Mouse (Mus musculus): Measurements from ENCODE around the gene Tmem95.
A peak's percentile ranks its signal among the peaks of the same experiment; 100 is the strongest.

Tmem95 gene

DNA sequence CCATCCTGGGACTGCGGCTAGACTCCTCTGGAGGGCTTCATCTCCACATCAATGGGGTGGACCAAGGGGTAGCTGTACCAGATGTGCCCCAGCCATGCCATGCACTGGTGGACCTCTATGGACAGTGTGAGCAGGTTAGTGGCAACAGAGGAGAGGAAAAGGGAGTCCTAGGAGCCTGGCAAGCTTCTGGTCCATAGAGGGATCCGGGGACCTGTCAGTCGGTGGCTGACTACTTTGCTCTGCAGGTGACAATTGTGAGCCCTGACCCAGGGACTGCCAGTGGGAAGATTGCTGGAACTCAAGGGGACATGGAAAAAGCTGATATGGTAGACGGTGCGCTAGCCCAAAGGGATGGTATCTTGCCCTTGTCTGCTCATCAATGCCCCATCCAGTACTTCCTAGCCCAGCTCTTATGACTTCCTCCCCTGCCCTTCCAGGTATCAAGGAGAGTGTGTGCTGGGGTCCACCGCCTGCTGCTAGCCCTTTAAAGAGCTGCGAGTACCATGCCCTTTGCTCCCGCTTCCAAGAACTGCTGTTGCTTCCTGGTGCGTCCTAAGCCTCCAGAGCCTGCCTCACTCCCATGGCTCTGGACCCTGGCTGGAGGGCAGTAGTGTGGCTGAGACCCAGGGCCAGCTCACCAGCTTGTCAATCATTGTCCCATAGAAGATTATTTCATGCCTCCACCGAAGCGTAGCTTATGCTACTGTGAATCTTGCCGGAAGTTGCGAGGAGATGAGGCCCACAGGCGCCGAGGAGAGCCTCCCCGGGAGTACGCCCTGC is 33.2 kb upstream of the Tmem95 start:
- DNase-seq (ENCODE audit: low read depth, low spot score), result no peak

DNA sequence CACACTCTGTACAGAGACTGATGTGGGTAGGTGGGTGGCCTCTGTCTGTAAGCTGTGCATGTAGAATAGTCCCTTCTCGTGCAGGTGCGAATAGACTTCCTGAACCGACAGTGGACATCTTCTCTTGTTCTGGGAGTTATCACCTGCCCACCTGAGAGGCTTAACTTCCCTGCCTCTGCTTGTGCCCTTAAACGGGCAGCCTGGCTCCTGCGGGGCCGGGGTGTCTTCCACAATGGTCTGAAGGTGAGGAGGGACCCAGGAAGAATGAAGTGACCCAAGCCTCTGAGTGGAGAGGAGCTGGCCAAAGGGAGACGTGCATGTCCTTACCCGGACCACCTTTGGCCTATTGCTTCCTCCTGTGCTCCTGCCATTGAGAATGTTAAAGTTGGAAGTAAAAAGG is 32.4 kb upstream of the Tmem95 start:
- no peak for DNase-seq (ENCODE audit: low read depth, low spot score)

DNA sequence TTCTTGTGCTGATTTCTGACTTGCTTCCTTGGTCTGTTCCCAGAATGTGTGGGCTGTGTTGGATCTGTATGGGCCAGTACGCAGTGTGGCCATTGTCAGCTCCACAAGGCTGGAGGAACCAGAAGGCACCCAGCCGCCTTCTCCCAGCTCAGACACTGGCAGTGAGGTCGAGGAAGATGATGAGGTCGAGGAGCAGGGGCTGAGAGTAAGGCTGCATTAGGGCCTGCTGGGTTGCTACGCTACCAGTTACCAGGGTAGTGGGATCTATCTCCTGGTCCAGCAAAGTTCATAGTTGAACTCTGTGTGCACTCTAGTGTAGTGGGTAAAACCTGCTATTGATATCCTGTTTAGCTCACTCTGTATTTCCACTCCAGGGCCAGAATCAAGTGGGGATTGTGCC is 31.4 kb upstream of the Tmem95 start:
- no peak for DNase-seq (ENCODE audit: low read depth, low spot score)

DNA sequence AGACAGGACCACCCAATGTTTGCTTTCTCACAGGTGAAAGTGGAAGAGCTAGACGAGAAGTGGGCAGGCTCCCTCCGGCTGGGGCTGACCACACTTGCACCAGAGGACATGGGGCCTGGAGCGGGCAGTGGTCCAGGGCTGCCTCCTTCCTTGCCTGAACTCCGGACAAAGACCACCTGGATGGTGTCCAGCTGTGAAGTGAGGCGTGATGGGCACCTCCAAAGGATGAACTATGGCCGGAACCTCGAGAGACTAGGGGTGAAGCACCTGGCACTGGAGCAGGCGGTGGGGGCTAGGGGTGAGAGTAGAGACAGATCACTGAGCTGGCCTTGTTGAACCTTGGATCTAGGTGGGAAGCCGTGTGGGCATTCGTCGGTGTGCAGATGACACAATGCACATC is 30.8 kb upstream of the Tmem95 start:
- DNase-seq (ENCODE audit: low read depth, low spot score), result no peak

DNA sequence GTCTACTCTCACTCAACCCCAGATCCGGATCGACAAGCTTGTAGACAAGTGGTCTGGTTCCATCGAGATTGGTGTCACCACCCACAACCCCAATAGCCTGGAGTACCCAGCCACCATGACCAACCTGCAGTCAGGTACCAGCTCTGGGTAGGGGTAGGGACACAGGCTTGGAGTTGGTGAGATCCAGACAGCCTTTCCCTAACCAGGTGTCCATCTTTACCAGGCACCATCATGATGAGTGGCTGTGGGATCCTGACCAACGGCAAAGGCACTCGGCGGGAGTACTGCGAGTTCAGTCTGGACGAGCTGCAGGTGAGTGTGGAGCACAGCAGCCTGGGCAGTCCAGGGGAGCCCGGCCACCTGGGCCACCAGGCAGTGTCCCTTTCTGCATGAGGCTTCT is 26.5 kb upstream of the Tmem95 start:
- DNase-seq (ENCODE audit: low read depth, low spot score), result no peak

DNA sequence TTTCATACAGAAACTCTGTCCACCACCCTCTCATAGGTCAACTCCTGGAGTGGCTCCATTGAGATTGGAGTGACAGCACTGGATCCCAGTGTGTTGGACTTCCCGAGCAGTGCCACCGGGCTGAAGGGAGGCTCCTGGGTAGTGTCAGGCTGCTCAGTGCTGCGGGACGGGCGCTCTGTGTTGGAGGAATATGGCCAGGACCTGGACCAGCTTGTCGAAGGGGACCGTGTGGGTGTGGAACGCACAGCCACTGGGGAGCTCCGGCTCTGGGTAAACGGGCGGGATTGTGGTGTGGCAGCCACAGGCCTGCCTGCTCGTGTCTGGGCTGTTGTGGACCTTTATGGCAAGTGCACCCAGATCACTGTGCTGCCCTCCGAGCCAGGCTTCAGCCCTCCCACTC is 25.2 kb upstream of the Tmem95 start:
- no peak for DNase-seq (ENCODE audit: low read depth, low spot score)

DNA sequence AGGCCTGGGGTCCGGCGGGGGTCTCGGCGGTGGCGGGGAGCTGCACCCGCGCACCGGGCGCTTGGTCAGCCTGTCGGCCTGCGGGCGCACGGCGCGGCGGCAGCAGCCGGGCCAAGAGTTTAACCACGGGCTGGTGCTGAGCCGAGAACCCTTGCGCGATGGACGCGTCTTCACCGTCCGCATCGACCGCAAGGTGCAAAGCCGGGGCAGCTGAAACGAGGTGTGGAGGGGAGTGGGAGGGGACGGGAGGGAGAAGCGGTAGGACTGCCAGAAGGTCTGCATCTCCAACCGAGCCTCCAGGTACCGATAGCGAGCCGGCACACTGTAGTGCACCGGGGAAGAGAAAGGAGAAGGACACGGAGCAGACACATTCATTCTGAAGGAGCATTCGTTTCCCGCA is 24.2 kb upstream of the Tmem95 start:
- DNase-seq (ENCODE audit: low read depth, low spot score), result no peak

DNA sequence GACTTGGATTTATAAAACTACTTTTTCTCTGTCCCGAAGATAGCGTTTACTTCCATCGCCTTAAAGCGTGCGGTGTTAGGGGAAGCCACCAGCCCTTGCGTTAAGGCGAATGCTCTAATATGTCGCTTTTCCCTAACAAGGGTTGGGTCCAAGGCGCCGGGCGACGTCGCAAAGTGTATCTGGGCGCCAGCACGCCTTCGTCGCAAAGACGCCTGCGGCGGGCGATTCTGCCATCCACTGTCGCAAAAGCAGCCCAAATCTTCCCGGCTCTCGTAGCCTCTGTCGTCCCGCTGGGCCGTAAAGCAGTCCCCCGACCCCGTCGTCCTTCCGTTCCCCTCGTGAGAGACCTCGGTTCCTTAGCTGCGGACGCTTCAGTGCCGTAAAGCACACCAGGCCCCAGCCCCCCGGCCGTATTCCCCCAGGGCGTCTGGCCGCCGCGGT is 23.6 kb upstream of the Tmem95 start:
- peak; percentile 99 for DNase-seq (ENCODE audit: low read depth, low spot score)

DNA sequence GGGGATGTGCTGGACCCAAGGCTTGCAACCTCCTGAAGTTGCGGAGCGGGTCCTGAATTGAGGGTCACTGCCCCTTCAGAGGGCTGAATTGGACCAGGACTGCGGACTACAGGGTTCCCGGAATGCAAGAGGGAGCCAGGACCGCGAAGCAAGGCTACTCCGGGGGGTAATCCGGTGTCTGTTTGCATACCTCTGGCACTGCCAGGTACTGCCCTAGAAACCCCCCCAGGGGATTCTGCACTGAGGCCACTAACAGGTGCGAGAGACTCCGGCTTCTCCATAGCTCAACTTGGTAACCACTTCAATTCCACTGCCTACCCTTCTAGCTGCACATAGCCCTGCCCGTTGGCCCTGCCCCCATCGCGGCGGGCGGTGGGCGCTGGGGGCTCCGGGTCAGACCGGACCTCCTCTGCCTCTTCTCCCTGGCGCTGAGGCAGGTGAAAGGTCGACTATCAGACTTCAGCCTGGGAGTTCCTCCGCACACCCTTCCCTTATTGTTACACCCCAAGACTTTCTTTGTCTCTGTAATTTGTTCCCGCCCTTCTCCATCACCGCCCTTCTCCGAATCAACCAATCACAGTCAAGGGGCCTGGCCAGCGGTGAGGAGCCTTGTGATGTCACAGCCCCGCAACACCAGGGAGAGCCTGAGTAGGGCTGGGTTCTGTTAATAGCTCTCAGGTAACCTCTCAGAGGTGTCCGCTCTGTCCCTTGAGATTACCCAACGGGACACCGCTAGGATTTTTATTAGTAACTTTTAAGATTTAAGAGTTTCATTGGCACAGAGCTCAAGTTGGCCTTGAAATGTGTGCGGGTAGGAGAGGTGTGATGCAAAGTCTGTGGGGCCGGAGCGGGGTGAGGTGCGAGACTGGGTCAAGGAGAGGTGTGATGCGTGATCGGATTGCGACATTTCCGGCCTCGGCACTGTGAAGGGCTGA is 22.9 kb upstream of the Tmem95 start, which contains the start of the genes 2810408A11Rik and Neurl4:
2810408A11Rik (minus strand) TSS at position 517 of the 935 bp plus-strand sequence.
Neurl4 (plus strand) TSS at position 602 of the 935 bp plus-strand sequence.
- DNase-seq (ENCODE audit: low read depth, low spot score), result peak; percentile 99

DNA sequence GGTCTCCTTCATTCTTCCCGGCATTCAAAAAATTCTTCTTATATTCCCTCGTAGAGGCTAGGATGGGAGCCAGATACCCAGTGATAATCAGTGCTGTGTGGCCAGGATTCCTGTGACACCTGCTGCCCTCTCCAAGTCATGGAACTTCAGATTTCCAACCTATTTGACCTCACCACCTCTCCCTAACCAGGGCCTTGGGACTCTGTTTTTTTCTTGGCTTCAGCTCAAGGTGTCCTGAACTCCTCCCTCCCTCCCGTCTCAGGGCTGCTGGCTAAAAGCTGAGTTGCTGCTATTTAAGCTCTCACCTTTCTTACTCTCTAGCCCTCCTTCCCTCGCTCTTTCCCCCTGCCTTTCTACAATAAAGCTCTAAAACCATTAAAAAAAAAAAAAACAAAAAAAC is 22.1 kb upstream of the Tmem95 start:
- DNase-seq (ENCODE audit: low read depth, low spot score), result no peak

DNA sequence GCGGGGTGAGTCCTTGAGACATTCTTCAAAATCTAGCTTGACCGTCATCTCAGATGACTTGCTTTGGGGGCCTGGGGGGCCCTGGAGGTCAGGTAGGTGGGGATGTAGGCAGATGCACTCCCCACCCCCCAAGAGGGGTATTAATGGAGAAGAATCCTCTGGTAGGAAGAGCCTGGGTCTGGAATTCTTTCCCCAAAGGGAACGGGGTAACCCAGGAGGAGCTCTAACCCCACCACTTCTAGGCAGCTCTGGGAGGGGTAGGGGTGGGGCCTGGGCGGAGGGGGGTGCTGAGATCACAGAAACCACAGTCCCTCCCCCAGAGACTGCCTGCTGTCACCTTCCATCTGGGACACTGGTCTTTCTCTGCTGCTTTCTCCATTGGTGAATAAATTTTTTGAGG is 17.5 kb upstream of the Tmem95 start, which contains the start of gene Acap1:
Acap1 (minus strand) TSS at position 249 of the 400 bp plus-strand sequence.
- DNase-seq (ENCODE audit: low read depth, low spot score), result no peak

DNA sequence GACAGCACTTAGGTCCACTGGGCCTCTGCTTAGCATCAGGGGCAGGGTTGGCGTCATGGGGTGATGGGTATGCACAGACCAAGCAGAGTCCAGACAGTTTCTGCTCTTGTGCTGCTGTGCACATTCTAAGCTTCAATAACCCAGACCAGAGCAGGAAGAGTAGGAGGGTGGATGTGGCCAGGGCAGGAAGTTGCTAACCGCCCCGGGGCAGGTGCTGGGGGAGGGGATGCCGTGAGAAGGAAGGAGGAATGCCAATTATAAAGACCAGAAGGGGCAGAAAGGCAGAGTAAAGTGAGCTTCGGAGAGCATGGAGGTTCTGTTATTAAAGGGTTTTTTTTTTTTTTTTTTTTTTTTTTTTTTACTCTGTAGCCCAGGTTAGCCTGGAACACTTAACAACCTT is 16.9 kb upstream of the Tmem95 start:
- DNase-seq (ENCODE audit: low read depth, low spot score), result peak; percentile 49

DNA sequence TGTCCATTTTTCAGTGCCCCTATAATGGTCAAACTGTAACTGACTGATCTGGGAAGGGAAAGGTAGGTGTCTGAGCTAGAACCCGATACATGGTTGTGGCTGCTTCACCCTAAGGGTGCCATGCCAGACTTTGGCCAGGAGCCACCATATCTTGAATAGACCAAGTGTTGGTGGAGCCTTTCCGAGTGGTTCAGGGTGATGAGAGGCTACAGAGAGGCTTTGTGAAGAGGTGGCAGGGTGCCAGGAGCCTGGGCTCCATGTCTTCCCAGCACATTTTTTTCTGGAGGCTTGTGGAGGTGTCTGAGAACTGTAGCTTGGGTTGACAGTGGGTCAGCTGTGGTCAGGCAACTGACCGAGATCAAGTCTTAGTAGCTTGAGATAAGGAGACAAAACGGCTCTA is 13.7 kb upstream of the Tmem95 start:
- DNase-seq (ENCODE audit: low read depth, low spot score), result no peak

DNA sequence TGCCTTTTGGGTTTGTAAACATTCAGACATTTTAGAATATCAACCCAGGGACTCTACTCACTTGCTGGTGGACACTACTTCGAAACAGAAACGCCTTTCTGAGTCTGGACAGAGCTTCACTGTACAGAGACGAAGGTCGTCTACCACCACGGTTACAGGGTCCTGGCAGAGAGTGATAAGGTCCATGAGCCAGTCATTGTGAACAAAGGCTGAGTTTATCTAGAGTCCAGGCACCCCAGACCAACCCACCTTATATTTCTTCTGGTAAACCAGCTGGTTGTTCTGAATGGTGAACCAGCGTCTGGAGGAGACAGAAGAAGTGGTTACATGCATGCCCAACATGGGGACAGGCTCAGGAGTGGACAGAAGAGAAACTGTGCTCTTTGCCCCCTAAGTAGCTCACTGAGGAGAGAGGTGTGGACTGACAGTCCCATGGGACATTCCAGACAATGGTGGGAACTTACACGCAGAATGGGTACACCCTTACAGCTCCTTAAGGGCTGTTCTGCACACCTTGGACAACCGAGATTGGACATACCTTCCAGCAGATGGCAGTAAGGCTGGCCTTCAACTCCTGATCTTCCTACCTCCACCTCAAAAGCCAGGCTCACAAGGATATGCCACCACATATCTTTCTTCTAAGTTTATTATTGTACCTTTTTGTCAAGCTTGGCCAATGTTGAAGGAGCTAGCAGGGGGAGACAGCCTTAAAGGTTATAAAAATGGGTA is 9.3 kb upstream of the Tmem95 start:
- peak; percentile 81 for DNase-seq (ENCODE audit: low read depth, low spot score)

DNA sequence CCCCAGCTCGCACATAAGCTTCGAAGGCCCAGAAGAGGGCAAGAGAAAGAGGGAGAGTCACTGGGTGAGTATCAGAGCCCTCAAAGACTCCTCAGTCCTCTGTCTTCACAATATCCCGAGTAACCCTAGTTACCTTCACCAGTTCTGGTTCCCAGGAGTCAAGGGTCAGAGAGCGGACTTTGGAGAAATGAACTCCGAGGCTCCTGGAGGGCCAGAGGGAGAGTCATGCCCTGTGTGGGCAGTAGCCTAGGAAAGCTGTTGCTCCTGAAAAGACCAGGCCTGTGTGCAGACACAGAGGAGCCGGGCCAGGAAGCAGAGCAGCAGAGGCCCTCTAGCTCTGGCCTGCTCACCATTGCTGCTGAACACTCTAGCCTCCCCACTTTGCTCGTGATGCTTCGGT is 6.8 kb upstream of the Tmem95 start:
- no peak for DNase-seq (ENCODE audit: low read depth, low spot score)

DNA sequence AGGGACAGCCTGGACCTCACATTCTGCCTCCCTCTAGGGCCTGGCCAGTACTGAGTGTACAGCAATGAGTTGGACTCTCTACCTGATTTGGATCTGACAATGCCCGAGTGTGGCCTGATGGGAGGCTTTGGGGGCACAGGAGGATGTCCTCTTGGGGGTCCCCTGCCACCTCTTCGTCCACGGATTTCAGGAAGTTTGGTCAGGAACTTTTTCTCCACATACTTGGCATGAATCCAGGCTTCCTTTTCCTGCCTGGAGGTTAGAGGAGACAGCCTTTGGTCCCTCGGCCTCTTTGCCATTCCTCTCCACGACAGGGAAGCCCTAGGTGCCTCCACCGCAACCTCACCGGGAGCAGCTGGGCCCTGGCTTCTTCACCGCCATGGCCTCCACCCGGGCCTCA is 6.4 kb upstream of the Tmem95 start:
- no peak for DNase-seq (ENCODE audit: low read depth, low spot score)

DNA sequence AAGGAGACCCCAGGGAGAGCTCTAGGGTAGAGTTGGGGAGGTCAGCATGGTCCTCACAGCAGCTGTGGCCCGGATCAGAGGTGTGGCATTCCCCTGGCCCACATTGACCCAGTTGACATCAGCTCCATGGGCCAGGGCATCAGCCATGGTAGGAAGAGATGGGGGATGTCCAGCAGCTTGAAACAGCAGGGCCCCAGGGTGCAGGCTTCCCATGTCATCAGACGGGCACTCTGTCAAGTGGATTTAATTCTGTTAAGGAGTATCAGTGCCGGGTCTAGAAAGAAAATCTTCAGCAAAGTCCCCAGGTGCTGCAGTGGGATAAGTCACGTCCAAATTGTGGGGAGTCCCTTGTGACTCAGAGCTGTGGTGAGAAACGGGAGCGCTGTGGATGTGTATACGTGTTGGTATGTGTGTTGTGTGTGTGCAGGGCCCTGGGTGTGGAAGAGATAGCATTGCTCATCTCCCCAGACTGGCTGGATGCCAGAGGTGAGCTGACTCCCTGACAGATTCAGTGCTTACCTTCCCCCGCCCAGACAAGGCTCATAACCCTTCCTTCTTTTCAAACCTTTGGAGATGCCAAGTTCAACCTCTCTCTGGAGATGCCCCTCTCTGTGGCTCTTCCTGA is 5.8 kb upstream of the Tmem95 start:
- DNase-seq (ENCODE audit: low read depth, low spot score), result no peak

DNA sequence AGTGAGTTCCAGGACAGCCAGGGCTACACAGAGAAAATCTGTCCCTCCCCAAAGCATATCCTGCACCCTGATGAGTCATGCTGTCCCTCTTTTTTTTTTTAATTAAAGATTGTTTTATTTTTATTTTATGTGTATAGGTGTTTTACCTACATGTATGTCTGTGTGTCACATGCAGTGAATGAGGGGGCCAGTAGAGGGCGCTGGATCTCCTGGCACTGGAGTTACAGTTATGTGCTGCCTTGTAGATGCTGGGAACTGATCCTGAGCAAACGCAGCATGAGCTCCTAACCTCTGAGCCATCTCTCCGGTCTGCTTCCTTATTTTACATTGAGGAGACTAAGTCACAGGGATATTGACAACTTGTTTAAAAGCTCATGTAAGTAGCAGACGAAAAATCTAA is 5.2 kb upstream of the Tmem95 start:
- DNase-seq (ENCODE audit: low read depth, low spot score), result peak; percentile 78

DNA sequence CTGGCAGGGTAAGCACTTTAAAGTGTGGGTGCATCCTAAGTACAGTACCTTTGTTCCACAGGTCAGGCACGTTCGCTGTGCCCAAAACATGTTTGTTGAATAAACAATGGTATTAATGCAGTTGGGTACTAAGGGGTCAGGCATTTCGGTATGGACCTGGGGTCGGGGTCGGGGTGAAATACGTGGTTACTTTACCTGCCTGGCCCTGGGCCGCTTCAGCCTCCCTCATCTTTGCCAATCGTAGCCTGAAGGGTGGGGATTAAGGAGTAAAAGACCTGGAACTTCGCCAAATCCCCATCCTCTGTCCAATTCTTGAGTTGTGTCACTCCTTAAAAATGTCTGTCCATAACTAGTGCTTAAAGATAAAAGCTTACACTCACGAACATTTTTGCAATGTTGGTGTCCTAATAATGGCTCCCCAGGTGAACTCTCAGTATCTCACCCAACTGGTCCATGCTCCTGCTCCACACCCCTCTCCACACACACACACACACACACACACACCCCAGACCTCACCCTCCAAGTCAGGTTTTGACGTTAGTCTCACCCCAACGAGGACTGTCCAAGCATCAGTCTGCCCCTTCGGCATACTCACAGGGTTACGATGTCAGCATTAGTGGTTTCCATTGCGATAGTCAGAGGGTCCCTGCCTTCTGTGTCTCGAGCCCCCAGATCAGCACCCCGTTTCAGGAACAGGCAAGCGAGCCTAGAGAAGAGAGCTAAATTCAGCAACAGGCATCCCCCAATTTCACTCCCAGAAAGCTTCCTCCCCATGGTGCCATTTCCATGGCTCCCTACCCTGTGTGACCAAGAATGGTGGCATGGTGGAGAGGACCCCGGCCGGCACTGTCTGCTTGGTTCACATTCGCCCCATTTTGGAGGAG is 4.2 kb upstream of the Tmem95 start:
- DNase-seq (ENCODE audit: low read depth, low spot score), result no peak

DNA sequence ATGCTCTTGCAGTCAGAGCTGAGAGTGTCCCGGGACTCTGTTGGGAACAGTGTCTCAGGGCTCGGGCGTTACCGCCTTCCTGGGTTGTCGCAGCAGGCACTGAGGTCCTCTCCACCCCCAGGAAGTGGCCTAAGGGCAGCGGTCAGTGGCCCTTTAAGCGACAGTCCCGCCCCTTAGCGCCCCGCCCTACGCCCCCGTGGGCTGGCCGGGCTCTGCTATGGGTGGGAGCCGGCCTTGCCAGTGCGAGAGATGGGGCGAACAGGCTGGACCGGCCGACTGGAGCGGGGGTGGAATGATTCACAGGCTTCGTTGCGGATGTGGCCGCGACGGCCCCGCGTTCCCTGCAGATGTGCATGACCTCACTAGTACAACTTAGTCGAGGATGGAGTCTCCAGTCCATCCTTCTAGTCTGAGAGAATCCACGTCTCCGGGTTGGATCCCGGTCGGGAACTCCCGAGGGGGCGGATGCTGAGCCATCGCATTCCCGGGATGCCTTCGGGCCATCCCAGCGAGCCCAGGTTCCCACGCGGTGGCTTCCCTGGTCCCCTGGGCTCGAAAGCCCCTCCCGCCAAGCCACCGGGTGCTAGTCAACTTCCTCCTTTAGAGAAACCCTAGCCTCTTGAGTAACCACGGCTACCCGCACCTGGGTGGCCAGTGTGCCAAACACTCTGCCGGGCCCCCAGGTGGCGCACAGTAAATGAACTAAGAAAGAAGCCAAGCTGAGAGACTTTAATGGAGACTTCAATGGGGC is 3.2 kb upstream of the Tmem95 start, which contains the start of gene Kctd11:
Kctd11 (minus strand) TSS at position 554 of the 751 bp plus-strand sequence.
- DNase-seq (ENCODE audit: low read depth, low spot score), result peak; percentile 78

Data from R1 (cell line).